ENCODE assay signal across 8 mouse cellular contexts in the genomic region with DNA sequence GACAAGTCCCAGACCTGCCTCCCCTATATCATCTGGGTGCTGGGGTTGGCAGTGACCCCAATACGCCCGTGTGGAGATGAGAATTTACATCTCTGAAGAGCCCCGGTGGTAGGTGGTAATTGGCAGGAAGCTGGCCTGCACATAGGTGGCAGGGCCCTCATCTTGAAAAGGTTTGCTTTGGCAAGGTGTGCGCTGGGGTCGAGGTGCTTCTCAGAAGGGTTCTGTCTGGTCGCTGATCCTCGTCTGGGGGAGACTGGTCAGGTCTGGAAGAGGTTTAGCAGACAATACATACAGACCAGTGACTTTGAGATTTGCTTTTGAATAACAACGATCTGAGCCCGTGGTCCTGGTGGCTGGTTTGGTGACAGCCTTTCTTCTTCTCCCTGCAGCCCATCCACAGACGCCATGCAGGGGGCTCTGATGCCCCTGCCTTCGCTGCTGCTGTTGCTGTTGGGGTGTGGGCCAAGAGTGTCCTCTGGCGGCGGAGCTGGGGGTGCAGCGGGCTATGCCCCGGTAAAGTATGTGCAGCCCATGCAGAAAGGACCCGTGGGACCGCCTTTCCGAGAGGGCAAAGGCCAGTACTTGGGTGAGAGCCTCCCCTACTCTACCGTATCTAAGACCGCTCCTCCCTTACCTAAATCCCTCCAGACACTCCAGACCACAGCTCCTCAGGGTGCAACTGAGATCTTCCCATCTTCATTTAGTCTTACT. TPM values are rescaled to one million over a fixed set of nuclear protein-coding genes. Genes with fewer than 3 reads are reported as not detected.
DNase-seq lines count a peak whose midpoint lies in the region; ATAC-seq lines count a peak whose summit lies in the region.
"Had no signal": no experiment of that assay in that cellular context is flagged by ENCODE, and none has a peak within 500 bp of the region (broad histone marks: within the 10 kb centered on the region; RNA-seq: fewer than 3 reads in every experiment).

No protein-coding gene starts in this region.

- peaks cover 37% of the 10 kb centered on the region for H3K4me1 ChIP-seq in embryonic facial prominence, embryonic 10.5 days
- 0 out of 2 replicates have a peak, but pooled peaks cover 3% of the 10 kb centered on the region for H3K4me1 ChIP-seq in liver, embryonic 16.5 days (ENCODE audit: control insufficient read depth, low read depth, low read length)

- peak overlapping the region; percentile 12; the same call in 1 of the 2 replicates for H3K4me2 ChIP-seq in liver, embryonic 16.5 days (ENCODE audit: low read depth, low read length)

- DNase-seq in left cerebral cortex, postnatal 4 days: peak; percentile 56
- no peak for DNase-seq in left cerebral cortex, postnatal 14 days (ENCODE audit: low spot score in 2 of 2)
- DNase-seq in embryonic facial prominence, embryonic 10.5 days (ENCODE audit: low spot score): peak; percentile 77
- DNase-seq in thymus, postnatal 0 days (ENCODE audit: low spot score): peak; percentile 36
- no peak for DNase-seq in spleen, postnatal 14 days (ENCODE audit: low spot score in 2 of 2)

- peak; percentile 23 to 43; a peak in 2 of 4 replicates for ATAC-seq in hematopoietic stem cell, adult 5-6 weeks (replicated peaks in 1 of 2; ENCODE audit: insufficient read depth in 1 of 2, low FRiP score in 2 of 2, low TSS enrichment in 1 of 2, low read depth in 1 of 2, poor library complexity in 2 of 2, severe bottlenecking in 2 of 2)
- ATAC-seq in liver, embryonic 16.5 days (ENCODE audit: low read depth): no peak

- 16% methylated on average over 20 of the region's 20 CpGs for WGBS in embryonic facial prominence, embryonic 10.5 days
- WGBS in liver, embryonic 16.5 days (ENCODE audit: insufficient replicate concordance): 14% methylated on average over 20 of the region's 20 CpGs

- peak overlapping the region; percentile 50 for H3K4me3 ChIP-seq in embryonic facial prominence, embryonic 10.5 days
- H3K4me3 ChIP-seq in liver, embryonic 16.5 days (ENCODE audit: low read depth, low read length): no peak overlapping the region

- 0 out of 2 replicates have a peak, but pooled peaks cover 6% of the 10 kb centered on the region for H3K27me3 ChIP-seq in embryonic facial prominence, embryonic 10.5 days (replicated peaks; ENCODE audit: low read depth, poor library complexity, severe bottlenecking)
- no peaks in the 10 kb centered on the region for H3K27me3 ChIP-seq in liver, embryonic 16.5 days (ENCODE audit: control insufficient read depth, insufficient read depth, low read depth, low read length)

- intact Hi-C loops in left cerebral cortex, postnatal 4 days (cut with DNase I): no loop called here
- intact Hi-C loops in left cerebral cortex, postnatal 14 days (cut with DNase I): loop anchor here (5.0 kb wide), 1 partner anchor 82 kb away; no protein-coding TSS in a partner anchor

- H3K27ac ChIP-seq in embryonic facial prominence, embryonic 10.5 days (replicated peaks): peak overlapping the region; percentile 41
- no peak overlapping the region for H3K27ac ChIP-seq in liver, embryonic 16.5 days (ENCODE audit: low read length)
- H3K27ac ChIP-seq: macrophage had no signal

- peaks cover 4% of the 10 kb centered on the region; the same call in 1 of the 2 replicates for H3K9me3 ChIP-seq in embryonic facial prominence, embryonic 10.5 days
- no peaks in the 10 kb centered on the region; the same call in 1 of the 2 replicates for H3K9me3 ChIP-seq in liver, embryonic 16.5 days (replicated peaks; ENCODE audit: control insufficient read depth, low read length)

- no peaks in the 10 kb centered on the region for H3K36me3 ChIP-seq in embryonic facial prominence, embryonic 10.5 days (replicated peaks)
- H3K36me3 ChIP-seq in liver, embryonic 16.5 days (ENCODE audit: control insufficient read depth, insufficient read depth): no peaks in the 10 kb centered on the region

- no peak overlapping the region for H3K9ac ChIP-seq in liver, embryonic 16.5 days (ENCODE audit: low read depth, low read length)

RNA-seq across cellular contexts. Expression of a gene that starts 12.1 kb away (rescaled TPM):
- 10 to 100 TPM; 37.8 to 39.5 TPM for total RNA-seq in left cerebral cortex, postnatal 4 days (2021)
- total RNA-seq in left cerebral cortex, postnatal 14 days (2021): 10 to 100 TPM; 25.3 to 26.8 TPM
- polyA plus RNA-seq in embryonic facial prominence, embryonic 10.5 days (2016; fragmentation: Nextera tagmentation; extraction: Ambion mirVana): 92.3 and 93.2 TPM in 2 replicates
- total RNA-seq in hematopoietic stem cell, adult 5-6 weeks (2017): 27.8 and 30.4 TPM in 2 replicates
- 23.7 and 26.1 TPM in 2 replicates for polyA plus RNA-seq in liver, embryonic 16.5 days (2015; fragmentation: Nextera tagmentation; extraction: Ambion mirVana)
- 70.4 and 73.0 TPM in 2 replicates for polyA plus RNA-seq in thymus, postnatal 0 days (2015; fragmentation: Nextera tagmentation; extraction: Ambion mirVana)

RNA-seq across cellular contexts. Expression of a gene that starts 16.1 kb away (rescaled TPM):
- total RNA-seq in left cerebral cortex, postnatal 4 days (2021): 1 to 10 TPM; 3.5 to 5.1 TPM
- 1 to 10 TPM; 1.9 to 2.5 TPM for total RNA-seq in left cerebral cortex, postnatal 14 days (2021)
- 1.4 TPM in 2 replicates for polyA plus RNA-seq in embryonic facial prominence, embryonic 10.5 days (2016; fragmentation: Nextera tagmentation; extraction: Ambion mirVana)
- total RNA-seq in hematopoietic stem cell, adult 5-6 weeks (2017): not detected in 2 replicates
- polyA plus RNA-seq in liver, embryonic 16.5 days (2015; fragmentation: Nextera tagmentation; extraction: Ambion mirVana): 0.17 and 0.46 TPM in 2 replicates
- 2.3 and 2.4 TPM in 2 replicates for polyA plus RNA-seq in thymus, postnatal 0 days (2015; fragmentation: Nextera tagmentation; extraction: Ambion mirVana)

RNA-seq across cellular contexts. Expression of a gene that starts 22.8 kb away (rescaled TPM):
- total RNA-seq in left cerebral cortex, postnatal 4 days (2021): 1 to 10 TPM; 2.2 to 3.4 TPM
- 1 to 10 TPM; 2.9 to 3.4 TPM for total RNA-seq in left cerebral cortex, postnatal 14 days (2021)
- 7.3 and 11.2 TPM in 2 replicates for polyA plus RNA-seq in embryonic facial prominence, embryonic 10.5 days (2016; fragmentation: Nextera tagmentation; extraction: Ambion mirVana)
- total RNA-seq in hematopoietic stem cell, adult 5-6 weeks (2017): not detected in 2 replicates
- 0.57 and 0.71 TPM in 2 replicates for polyA plus RNA-seq in liver, embryonic 16.5 days (2015; fragmentation: Nextera tagmentation; extraction: Ambion mirVana)
- 3.1 and 3.5 TPM in 2 replicates for polyA plus RNA-seq in thymus, postnatal 0 days (2015; fragmentation: Nextera tagmentation; extraction: Ambion mirVana)
- polyA plus RNA-seq: macrophage had no signal

RNA-seq across cellular contexts. Expression of a gene that starts 47.2 kb away (rescaled TPM):
- total RNA-seq in left cerebral cortex, postnatal 4 days (2021): 100 to 1,000 TPM; 102 to 105 TPM
- 10 to 100 TPM; 82.0 to 85.4 TPM for total RNA-seq in left cerebral cortex, postnatal 14 days (2021)
- 91.8 and 92.3 TPM in 2 replicates for polyA plus RNA-seq in embryonic facial prominence, embryonic 10.5 days (2016; fragmentation: Nextera tagmentation; extraction: Ambion mirVana)
- total RNA-seq in hematopoietic stem cell, adult 5-6 weeks (2017): 39.9 and 58.4 TPM in 2 replicates
- polyA plus RNA-seq in liver, embryonic 16.5 days (2015; fragmentation: Nextera tagmentation; extraction: Ambion mirVana): 29.3 and 32.4 TPM in 2 replicates
- polyA plus RNA-seq in thymus, postnatal 0 days (2015; fragmentation: Nextera tagmentation; extraction: Ambion mirVana): 112 and 123 TPM in 2 replicates

RNA-seq across cellular contexts. Expression of a gene that starts 53.2 kb away (rescaled TPM):
- total RNA-seq in left cerebral cortex, postnatal 4 days (2021): 100 to 1,000 TPM; 211 to 214 TPM
- total RNA-seq in left cerebral cortex, postnatal 14 days (2021): 100 to 1,000 TPM; 241 to 264 TPM
- polyA plus RNA-seq in embryonic facial prominence, embryonic 10.5 days (2016; fragmentation: Nextera tagmentation; extraction: Ambion mirVana): 60.9 and 62.9 TPM in 2 replicates
- total RNA-seq in hematopoietic stem cell, adult 5-6 weeks (2017): 28.5 and 40.6 TPM in 2 replicates
- 4.6 and 5.8 TPM in 2 replicates for polyA plus RNA-seq in liver, embryonic 16.5 days (2015; fragmentation: Nextera tagmentation; extraction: Ambion mirVana)
- polyA plus RNA-seq in thymus, postnatal 0 days (2015; fragmentation: Nextera tagmentation; extraction: Ambion mirVana): 15.9 and 18.2 TPM in 2 replicates

Comparison
In these comparisons a context has a peak if more than half of its experiments do, and no peak if none do; other contexts are left out.
1. DNase-seq: peak in left cerebral cortex, postnatal 4 days (single experiment), embryonic facial prominence, embryonic 10.5 days (single experiment) and thymus, postnatal 0 days (single experiment); none in left cerebral cortex, postnatal 14 days (0 of 2) and spleen, postnatal 14 days (0 of 2).